Mouse (Mus musculus): ENCODE measurements around the gene Itgb7.

DNA sequence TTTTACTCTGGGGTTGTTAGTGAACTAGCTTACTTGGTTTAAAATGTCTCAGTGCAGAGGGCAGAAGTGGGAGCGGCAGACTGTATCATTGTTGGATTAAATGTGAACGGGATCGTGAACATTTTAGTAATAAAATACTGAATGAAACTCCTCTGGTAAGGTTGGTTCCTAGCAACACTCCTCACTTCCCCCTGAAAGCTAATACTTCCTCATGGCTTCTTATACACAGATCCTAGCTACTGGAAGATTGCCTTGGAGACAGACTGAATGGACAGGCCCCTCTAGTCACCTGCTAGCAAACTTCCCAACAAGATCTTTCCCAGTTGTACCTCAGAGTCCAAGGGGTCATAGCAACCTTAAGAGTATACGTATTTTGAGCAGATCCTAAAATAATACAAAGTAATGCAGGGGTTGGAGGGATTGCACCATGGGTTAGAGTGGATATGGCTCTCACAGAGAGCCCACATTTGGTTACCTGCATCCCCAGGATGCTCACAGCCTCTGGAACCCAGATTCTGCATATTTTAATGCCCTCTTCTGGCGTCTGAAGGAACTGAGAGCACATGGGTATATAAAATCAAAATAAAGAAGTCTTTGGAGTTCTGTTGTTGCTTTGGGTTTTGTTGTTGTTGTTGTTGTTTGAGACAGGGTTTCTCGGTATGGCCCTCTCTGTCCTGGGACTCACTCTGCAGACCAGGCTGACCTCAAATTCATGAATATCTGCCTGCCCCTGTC, 42.4 kb upstream of the Itgb7 start:
- TF ChIP-seq CTCF (IDR thresholded peaks at IDR 0.05 in 2 of 3, conservative IDR thresholded peaks at IDR 0.05 in 1 of 3; ENCODE audit: control insufficient read depth in 1 of 3, insufficient read depth in 1 of 3, low read depth in 2 of 3, low read length in 3 of 3, poor library complexity in 1 of 3, severe bottlenecking in 1 of 3) (peak; percentile 34 to 72 (median 64)), GATA1 (IDR thresholded peaks at IDR 0.05; ENCODE audit: low read depth, low read length) (no peak), POLR2A (IDR thresholded peaks at IDR 0.05; ENCODE audit: control insufficient read depth in 1 of 2, insufficient read depth in 1 of 2, low read depth in 1 of 2, low read length in 2 of 2, poor library complexity in 1 of 2) (no peak), SMC3 (IDR thresholded peaks at IDR 0.05; ENCODE audit: low read depth, low read length) (peak; percentile 80), EP300 (IDR thresholded peaks at IDR 0.05; ENCODE audit: low read depth in 1 of 2, low read length in 2 of 2) (no peak), JUND (IDR thresholded peaks at IDR 0.05; ENCODE audit: low read depth, low read length) (no peak), MYB (IDR thresholded peaks at IDR 0.05; ENCODE audit: low read depth, low read length) (no peak), SIN3A (IDR thresholded peaks at IDR 0.05; ENCODE audit: low read length) (no peak), GABPA (IDR thresholded peaks at IDR 0.05; ENCODE audit: low read depth, low read length) (no peak), HCFC1 (IDR thresholded peaks at IDR 0.05; ENCODE audit: low read depth, low read length) (no peak)

All from MEL (cell line).